Mouse (Mus musculus) myocyte (in vitro differentiated cells): Measurements from ENCODE around the gene Cic.

Experiments used
- CEBPB ChIP-seq: IDR thresholded peaks from 2 replicates; pipeline ENCODE4 v1.6.1; 2011; ENCODE audit warnings: mild to moderate bottlenecking, moderate library complexity; ENCODE audit not compliant: poor library complexity, insufficient read depth, severe bottlenecking
- POLR2A ChIP-seq: IDR thresholded peaks from one replicate; pipeline ENCODE4 v1.6.1; 2011; ENCODE audit warnings: low read depth, mild to moderate bottlenecking, control low read depth, moderate library complexity; ENCODE audit not compliant: insufficient read length
- POLR2AphosphoS2 ChIP-seq: IDR thresholded peaks from one replicate; pipeline ENCODE4 v1.6.1; 2011; ENCODE audit warnings: low read depth, control low read depth; ENCODE audit not compliant: insufficient read length
- REST ChIP-seq: IDR thresholded peaks from one replicate; pipeline ENCODE4 v1.6.1; 2011; ENCODE audit warnings: mild to moderate bottlenecking, control low read depth, moderate library complexity; ENCODE audit not compliant: insufficient read depth, insufficient read length
- TCF12 ChIP-seq: IDR thresholded peaks from one replicate; pipeline ENCODE4 v1.6.1; 2011; ENCODE audit warnings: mild to moderate bottlenecking, control low read depth; ENCODE audit not compliant: poor library complexity, insufficient read depth, severe bottlenecking
- USF1 ChIP-seq: IDR thresholded peaks from one replicate; pipeline ENCODE4 v1.6.1; 2011; ENCODE audit warnings: low read depth, mild to moderate bottlenecking, control low read depth, moderate library complexity

GRCm38 (mm10) chr7:25269545-25270271 lies 2.2 kb downstream of the Cic start:
- TF ChIP-seq REST (no peak), POLR2A (no peak), POLR2AphosphoS2 (peak; percentile 62), TCF12 (no peak), CEBPB (no peak), USF1 (no peak)
